Mouse (Mus musculus) gastrocnemius, postnatal 25 days (tissue): ENCODE measurements around the gene Upf3a. TPM values are rescaled to one million over a fixed set of nuclear protein-coding genes. Genes with fewer than 3 reads are reported as not detected.
"Not testable (repeated sequence)": the region's sequence is repeated elsewhere in the genome, so short reads cannot be mapped to it uniquely, and the experiment has no call there.

Experiments used
- DNase-seq: peaks from one replicate; pipeline ENCODE4 v3.0.0; 2022
- long read RNA-seq, 2 experiments: library from polyadenylated mRNA; stranded (forward); transcript quantifications; one replicate each; pipeline ENCODE4 v2.0.0; 2021
- total RNA-seq, 2 experiments: library from RNA; stranded (reverse); gene quantifications; 1 replicate in 1 of 2; 2 replicates in 1 of 2; pipeline ENCODE4 v1.2.3; 2021

Gene Upf3a
- 1 to 10 TPM; 8.3 to 9.4 TPM for total RNA-seq
- long read RNA-seq, experiment 1, transcript Upf3a-201 (9 exons, 2,057 nt) = major isoform, 11 of 15 reads
- long read RNA-seq, experiment 1, partial matches to known transcripts = 3 of 15 reads
- long read RNA-seq, experiment 1, other reads (novel, unspliced or antisense) = 1 of 15 reads
- long read RNA-seq, experiment 2, transcript Upf3a-201 (9 exons, 2,057 nt) = major isoform, 16 of 22 reads
- long read RNA-seq, experiment 2, partial matches to known transcripts = 1 of 22 reads
- long read RNA-seq, experiment 2, other reads (novel, unspliced or antisense) = 2 of 22 reads

DNA sequence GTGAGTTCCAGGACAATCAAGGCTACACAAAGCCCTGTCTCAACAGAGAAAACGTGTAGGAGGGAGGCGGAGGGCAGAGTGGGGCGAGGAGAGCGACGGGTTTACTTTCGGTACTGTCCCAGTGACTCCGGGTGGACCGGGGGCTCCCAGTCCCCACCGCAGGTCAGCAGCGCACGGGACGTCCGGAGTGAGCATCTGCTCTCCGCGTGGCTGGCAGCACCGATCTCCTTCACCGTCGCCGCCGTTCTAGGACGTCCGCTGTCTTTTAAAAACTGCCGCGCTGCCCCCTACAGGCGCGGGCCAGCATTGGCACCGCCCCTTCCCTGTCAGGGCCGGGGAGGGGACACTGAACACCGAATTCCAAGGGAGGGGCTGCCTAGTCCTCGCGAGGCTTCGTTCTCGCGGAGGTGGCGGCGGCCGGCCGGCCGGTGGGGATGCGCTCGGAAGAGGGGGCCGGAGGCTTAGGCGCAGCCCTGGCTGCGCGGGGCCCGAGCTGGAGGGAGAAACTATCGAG is at the start of gene Upf3a:
Gene Upf3a (plus strand): TSS at position 366 of the 514 bp plus-strand sequence.
- DNase-seq = peak; percentile 93

DNA sequence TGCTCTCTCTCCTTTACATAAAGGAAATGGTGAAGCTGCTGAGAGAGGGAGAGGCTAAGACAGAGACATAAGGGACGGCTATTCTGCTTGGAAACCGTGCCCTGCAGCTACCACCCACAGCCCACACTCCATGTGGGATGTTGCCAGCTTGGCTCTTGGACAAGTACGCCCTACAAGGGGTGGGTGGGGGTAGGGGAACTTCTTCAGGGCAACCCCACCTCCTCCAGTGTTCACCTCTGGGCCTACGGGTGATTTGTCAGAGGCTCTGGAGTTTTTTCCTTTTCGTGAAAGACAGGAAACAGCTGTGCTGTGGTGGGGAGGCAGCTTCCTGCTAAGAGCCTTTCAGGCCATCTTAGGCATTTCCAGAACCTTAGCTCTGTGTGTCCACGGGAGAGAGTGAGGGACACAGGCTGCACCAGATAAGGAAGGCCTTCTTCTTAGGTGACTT is 45.1 kb upstream of the Upf3a start:
- DNase-seq = peak; percentile 28

DNA sequence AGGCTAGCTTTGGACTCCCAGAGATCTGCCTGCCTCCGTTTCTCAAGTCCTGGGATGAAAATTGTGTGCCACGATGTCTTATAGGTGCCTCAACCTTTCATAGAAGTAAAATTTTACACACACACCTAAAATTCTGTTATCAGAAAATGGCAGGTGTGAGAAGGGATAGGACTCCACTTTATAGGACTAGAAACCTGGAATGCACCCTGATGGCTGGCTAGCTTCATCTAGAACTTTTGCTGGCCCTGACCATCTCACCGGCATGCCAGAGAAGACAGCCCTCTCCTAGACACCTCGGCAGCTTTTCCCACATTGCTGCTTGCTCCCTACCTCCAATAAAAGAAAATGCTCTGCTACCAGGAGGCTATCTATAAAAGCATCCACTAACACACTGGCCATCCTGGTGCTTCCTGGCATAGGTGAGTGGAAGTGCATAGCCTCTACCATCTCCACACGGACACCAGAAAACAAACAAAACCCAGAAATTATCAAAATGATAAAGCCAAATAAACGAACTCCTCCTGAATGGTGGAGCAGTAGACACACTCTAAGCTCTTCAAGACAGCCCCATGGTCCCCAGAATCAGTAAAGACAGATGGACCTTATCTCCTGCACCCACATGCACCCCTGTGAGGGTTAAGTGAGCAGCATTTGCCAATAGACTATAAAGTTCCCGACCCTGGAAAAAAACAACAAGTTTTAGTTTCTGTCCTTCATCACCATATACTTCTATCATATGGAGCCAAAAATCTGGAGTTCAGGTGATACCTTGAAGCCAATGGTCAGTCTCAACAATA is 44.4 kb upstream of the Upf3a start:
- no peak for DNase-seq

DNA sequence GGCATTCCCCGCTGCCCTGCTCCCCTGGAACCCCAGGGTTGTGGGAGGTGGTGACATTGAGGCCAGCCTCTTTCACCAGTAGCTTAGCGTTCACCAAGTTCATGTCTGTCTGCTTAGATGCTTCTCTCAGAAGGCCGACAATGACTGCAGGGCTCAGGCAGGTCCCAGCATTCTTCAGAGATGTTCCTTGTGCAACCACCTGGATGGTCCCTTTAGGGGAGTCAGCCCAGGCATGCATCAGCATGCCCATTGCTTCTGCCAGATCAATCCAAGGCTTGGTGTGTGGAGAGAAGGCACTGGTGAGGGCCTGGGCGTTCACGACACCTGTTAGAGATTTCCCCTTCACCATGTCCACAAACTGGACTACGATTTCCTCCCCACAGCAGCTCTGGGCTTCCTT is 39.2 kb upstream of the Upf3a start:
- not testable (repeated sequence) for DNase-seq

DNA sequence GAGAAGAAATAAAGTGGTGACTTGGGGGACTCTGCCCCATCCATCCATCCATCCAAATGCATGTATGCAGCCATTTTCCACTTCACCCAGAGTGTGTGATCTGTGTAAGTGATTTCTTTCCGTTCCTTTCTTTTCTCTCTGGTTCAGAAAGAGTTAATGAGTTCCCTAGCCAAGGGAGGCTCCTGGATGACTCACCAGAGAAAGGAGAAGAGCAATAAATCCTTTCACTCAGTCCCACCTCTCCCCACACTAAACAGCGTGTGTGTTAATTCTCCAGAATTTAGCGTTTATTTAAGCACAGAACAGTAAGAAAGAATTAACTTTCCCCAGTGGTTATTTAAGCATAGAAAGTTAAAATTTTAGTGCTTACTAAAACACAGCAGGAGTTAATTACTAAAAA is 37.8 kb upstream of the Upf3a start:
- DNase-seq = no peak

DNA sequence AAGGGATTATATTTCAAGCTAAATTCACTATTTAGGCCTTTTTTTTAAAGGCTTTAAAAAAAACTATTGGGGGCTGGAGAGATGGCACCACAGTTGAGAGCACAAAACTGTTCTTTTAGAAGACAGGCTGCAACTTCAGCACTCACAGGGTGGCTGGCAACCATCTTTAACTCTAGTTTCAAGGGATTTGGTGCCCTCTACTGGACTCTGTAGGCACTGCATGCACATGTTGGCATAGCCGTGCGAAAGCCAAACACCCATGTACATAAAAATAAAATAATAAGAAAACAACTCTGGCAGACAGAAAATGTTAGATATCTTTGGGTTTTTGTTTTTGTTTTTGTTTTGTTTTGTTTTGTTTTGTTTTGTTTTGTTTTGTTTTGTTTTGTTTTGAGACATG is 31.7 kb upstream of the Upf3a start:
- DNase-seq = peak; percentile 45

DNA sequence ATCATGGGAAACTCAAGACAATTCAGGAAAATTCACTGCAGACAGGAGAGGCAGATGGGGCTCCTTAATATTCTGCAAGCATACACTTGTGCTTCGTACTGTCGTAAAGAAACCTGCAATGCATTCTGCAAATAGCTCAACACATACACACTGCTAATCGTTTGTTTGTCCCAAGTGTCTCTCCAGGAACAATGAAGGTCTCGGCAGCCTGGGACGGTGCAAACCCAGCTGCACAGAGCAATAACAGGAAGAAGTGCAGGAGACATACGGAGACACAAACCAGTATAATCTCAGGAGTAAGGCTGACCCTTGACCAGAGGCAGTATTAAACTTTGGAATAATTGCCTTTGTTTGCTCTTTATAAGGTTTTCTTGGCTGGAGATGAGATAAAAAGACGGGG is 28.9 kb upstream of the Upf3a start:
- no peak for DNase-seq

DNA sequence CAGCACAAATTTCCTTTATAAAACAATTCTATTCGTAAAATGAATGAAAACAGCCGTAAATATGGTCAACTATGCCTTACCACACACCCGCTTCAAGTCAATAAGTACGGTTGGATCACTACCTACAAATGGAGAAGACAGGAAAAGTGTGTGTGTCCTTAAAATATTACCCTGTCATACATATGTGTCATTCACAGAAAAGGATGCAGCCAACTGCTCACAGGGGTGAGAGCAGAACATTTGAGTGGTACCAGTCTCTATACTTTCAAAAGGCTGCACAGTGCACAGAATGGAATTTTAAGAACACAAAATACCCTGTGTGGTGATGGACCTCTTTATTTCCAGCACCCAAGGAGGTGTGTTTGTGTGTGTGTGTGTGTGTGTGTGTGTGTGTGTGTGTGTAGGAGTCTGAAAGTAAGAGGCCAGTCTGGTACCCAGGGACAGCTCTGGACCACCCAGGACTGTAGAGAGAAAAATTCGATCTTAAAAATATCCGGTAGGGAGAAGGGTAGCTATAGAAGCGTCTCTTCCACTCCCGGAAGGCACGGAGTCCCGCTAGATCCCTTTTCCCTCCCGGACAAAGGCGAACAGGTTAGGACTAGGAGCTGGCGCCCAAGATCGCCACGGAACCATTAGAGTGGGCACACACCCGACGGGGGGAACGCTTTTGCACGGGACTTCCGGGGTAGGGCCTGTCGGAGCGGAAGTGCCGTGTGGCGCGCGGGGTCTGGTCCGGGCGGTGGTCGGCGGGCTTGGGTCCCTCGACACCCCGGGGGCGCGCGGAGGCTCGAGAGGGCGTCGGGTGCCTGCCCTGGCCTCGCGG is 28.2 kb upstream of the Upf3a start, which contains the start of gene Cdc16:
Gene Cdc16 (plus strand): TSS at position 695 of the 823 bp plus-strand sequence.
- peak; percentile 85 for DNase-seq

DNA sequence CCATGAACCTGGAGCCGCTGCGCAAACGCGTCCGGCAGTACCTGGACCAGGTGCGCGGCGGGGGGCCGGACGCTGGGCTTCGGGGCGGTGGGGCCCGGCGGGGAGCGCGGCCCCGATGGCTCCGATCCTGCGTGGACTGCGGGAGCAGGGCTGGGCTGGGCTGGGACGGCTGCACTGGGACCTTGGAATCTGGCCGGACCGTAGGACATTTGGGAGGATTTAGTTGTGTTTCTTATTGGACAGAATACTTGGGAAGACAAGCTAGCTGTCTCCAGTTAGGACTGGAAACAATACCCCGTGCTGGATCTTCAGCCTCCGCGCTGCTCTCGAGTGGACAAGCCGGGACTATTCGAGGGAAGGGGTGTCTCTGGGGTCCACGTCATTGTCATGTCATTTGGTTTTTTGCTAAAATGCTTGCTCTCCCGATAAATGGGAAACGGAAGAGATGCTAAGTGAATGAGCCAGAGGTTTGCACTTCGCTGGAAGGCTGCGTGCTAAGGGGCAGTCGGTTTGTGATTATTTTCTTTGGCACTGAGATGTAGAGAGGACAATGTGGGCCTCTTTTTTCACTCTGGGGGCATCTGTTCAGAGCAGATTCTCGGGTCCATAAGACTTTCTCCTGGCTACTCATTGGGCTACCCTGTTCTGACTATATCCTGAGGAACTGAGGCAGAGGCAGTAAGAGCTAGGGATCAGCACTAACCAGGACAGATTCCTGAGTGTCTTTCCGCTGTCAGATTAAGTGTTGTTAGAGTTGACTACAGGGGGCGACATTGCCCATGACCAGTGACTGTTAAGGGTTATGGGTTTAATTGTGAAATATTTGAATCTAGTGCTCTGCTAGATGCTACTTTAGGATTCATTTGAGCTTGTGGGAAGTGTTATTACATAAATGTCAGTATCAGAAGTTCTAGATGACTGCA is 27.3 kb upstream of the Upf3a start:
- DNase-seq = no peak

DNA sequence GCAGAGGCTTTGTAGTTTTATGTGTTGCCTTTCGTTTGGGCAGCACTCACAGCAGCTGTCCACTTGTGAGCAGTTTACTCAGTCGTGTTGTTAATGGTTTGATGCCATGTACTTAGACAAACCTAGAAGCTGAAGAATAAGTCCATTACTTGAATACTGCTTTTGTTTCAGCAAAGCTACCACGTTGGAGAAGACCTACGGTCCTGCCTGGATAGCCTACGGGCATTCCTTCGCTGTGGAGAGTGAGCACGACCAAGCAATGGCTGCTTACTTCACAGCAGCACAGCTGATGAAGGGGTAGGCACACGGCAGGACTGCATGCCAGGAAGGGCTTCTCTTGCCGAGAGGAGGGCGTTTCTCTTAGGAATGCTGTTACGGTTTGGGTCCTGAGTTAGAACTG is 16.2 kb upstream of the Upf3a start:
- DNase-seq = no peak

DNA sequence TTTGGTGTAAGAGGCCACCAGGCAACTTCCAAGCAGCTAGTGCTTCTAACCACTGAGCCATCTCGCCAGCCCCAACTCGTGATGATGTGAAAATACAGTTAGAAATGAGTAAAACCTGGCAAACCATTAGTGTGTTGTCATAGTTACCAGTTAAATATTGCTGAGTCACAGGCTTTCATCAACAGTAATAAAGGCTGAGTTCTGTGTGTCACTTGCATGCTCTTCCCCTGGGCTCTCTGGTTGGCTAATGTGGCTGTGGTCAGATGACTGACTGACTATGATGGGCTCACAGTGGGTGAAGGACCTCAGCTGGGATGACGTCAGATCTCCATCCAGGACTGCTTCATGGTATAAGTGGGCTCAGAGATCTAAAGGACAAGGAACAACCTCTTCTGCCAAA is 4.9 kb upstream of the Upf3a start:
- no peak for DNase-seq

DNA sequence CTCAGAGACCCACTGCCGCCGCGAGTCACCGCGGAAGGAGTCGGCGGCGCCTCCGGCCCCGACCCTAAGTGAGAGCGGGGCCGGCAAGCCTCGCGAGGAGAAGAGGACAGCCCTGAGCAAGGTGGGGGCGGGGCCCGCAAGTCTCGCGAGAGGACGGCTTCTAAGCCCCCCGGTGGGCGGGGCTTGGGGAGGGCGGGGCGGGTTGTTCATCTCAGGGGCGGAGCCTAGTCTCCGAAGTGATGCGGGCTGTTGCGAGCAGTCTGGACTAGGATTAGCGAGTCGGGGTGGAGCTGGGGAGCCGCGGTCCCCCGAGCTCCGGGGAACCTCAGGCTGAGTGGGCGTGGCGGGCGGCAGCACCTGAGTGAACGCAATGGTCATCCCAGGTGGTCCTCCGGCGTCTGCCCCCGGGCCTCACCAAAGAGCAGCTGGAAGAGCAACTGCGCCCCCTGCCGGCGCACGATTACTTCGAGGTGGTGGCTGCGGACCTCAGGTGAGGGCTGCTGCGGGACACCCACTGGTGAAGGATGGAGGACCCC is 417 bp downstream of the Upf3a start:
- DNase-seq = peak; percentile 95

DNA sequence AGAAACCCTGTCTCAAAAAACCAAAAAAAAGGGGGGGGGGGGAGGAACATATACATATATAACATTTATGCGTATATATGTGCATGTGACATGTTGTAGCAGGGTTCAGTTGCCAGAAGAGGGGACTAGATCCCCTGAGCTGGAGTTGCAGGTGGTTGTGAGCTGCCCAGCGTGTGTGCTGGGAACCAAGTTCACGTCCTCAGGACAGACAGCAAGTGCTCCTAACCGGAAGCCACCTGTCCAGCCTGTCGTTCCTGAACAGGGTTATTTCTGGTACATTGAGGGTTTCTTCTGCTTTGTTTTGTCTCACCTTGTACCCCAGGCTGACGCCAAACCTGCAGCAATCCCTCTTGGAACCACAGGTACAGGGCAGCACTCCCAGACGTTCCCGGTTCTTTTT is 4.2 kb downstream of the Upf3a start:
- no peak for DNase-seq

DNA sequence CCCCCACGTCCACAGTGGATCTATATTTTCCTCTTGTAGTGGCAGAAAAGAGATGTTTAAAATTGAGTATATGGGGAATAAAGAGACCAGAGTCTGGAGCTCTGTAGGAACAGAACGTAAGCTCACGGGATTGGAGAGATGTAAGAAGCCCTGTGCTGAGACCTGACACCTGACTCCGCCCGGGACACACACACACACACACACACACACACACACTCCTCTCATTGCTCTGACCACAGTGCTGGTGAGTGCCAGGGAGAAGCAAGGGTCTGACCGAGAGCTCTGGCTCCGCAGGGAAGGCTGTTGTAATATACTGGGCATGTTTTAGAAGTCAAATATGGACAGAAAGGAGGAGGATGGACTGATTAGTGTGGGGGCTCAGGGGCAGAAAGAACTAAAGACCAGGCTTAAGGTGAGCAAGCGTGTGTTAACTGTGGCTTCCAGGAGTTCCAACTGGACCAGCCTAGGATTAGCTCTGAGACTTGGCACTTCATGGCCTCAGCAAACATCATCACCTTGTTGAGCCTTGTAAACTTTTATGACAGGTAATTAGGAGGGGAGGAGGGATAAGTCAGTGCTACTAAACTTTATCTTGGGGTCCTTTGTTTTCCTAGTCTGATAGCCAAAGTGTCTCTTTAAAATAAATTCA is 7.8 kb downstream of the Upf3a start:
- DNase-seq = no peak

DNA sequence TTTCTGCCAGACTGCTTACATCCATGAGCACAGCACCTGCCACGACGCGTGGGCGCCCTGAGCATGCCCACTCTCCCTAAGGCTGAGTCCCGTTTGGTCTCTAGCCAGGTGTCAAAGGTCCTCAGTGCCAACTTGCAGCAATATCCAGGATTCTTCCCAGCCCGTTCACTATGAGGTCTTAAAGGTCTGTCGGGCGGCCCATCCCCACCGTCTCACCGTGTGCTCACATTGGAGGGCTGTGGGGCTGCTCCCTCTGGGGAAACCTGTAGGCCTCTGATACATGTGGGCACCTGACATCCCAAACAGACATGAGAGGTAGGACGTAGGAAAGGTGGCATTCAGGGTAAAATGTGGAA is 8.3 kb downstream of the Upf3a start:
- no peak for DNase-seq

DNA sequence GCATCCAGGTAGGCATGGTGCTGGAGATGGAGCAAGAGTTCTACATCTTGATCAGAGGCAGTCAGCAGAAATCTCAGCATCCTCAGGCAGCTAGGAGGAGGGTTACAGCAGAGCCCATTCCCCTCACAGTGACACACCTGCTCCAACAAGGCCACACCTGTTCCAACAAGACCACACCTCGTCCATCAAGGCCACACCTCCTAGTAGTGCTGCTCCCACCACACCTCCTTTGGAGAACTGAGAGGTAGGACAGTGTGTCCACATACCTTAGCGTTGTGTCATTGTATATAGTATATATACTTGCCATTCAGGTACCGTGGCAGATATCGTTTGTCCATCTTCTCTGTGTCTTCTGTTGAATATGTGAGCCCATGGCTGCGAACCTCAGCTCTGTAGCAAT is 12.3 kb downstream of the Upf3a start:
- no peak for DNase-seq

DNA sequence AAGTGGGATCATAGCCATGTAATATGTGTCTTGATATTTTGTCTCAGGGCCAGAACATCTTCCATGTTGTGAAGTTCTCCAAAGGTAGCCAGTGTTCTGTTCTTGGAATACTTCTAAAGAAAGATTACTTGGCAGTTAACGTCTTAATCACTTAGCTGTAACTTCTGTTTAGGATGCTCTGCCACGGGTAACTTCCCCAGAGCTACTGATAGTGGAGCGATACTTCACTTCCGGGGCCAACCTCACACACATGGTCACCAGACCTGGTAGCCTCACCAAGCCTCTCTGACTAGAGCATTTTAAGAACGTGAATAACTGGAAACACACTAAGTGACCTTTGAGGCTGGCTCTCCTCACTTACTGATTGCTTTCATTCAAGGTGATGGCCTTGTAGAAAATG is 14.2 kb downstream of the Upf3a start:
- no peak for DNase-seq

DNA sequence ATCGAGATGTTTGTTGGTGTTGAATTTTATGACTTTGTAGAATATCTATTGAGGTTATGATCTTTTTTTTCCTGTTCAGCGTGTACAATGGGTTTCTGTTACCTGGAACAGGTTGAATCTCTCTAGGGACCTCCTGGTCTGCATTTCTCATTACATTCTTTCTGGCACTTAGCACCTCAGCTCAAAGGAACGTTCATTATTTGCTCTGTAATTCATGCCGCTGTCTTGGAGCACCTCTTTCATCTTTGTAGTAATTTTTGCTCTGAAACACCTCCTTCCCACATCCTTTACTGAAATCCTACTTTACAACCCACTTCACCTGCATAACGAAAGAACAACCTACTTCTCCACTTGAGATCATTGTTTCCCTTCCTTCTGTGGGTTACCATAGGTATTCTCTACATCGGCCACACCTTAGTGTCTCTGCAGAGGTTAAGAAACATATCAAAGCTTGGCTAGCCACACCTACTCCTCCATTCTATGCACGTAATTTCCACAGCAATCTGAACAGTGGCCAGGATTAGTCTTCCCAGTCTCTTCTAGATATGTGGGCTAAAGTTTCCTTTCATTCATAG is 43.3 kb downstream of the Upf3a start:
- no peak for DNase-seq

DNA sequence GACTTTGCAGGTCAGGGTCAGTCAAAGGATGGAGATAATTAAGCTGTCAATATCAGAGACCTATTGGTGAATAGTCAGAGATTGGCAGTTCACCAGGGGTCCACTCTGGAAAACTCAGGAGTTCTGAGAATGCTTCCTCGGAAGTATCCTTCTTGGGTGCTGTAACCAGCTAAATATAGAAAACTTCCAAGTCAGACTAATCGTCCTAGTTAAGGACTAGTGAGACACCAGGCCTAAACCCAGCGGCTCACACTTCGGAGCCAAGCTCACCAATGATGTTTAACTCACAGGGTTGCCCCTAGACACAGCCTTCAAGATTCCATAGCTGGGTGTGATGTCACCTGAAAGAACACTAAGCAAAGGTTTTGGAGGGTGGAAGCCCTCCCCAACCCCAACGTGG is 52.9 kb downstream of the Upf3a start, which contains the start of gene AF366264:
Gene AF366264 (minus strand): TSS at position 101 of the 400 bp plus-strand sequence.
- DNase-seq = not testable (repeated sequence)

DNA sequence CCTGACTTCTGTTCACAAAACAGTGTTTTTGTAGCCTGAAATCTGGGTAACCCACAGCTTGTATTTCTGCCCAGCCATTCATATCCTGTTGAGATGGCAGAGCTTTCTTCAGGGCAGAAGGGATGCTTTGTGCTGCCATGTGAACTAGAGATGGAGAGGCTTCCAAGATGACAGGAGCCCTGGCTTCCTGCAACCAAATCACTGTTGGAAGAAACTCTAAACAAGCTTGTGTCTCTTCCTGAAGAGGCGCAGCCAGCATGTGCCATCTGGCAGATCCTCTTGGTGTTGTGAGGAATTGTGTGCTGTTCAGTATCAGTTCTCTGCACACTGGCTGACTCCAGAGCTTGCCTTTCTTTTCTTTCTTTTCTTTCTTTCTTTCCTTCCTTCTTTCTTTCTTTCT is 57.9 kb downstream of the Upf3a start:
- DNase-seq = not testable (repeated sequence)
